ENCODE assay signal across 12 mouse cellular contexts in the genomic region with DNA sequence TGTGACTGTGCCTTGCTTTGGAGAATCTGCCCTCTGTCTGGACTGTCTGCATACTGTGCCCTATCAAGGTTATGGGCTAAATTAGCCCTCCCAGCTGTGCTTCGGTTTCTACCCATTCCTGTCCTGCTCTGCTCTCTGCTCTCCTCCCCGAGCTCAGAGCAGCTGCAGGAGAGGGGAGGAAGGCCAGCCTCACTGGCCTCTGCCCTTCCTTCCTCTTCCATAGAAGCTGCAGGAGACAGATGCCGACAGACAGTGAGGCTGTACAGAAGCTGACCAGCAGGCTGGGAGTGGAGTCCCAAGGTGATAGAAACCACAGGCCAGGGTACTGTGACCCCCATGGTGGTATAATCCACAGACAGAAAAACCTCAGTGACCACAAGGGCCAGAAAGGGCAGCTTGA.
DNase-seq lines count a peak whose midpoint lies in the region; ATAC-seq and TF ChIP-seq lines count a peak whose summit lies in the region.
"Had no signal": no experiment of that assay in that cellular context is flagged by ENCODE, and none has a peak within 500 bp of the region (broad histone marks: within the 10 kb centered on the region; RNA-seq: fewer than 3 reads in every experiment).

No protein-coding gene starts in this region.

- H3K9ac ChIP-seq in liver, embryonic 14.5 days (replicated peaks): no peak overlapping the region
- no peak overlapping the region for H3K9ac ChIP-seq in liver, embryonic 15.5 days
- H3K9ac ChIP-seq in hindbrain, postnatal 0 days (replicated peaks; ENCODE audit: low read length): no peak overlapping the region
- H3K9ac ChIP-seq: lung, embryonic 15.5 days; midbrain, embryonic 12.5 days; neural tube, embryonic 12.5 days had no signal

- H3K27me3 ChIP-seq in liver, embryonic 14.5 days (ENCODE audit: control insufficient read depth, insufficient read depth, low read length): no peaks in the 10 kb centered on the region
- H3K27me3 ChIP-seq in kidney, adult 2 months (replicated peaks; ENCODE audit: control insufficient read depth, insufficient read depth, low read length): no peaks in the 10 kb centered on the region
- H3K27me3 ChIP-seq in liver, embryonic 15.5 days: no peaks in the 10 kb centered on the region
- H3K27me3 ChIP-seq in hindbrain, postnatal 0 days (ENCODE audit: insufficient read depth, low read length): no peaks in the 10 kb centered on the region
- H3K27me3 ChIP-seq: lung, embryonic 15.5 days; midbrain, embryonic 12.5 days; neural tube, embryonic 12.5 days had no signal

- no peak for TF ChIP-seq EP300 in liver, embryonic 14.5 days (IDR thresholded peaks at IDR 0.05; ENCODE audit: low read depth)

- 13% methylated on average over 3 of the region's 3 CpGs for WGBS in liver, embryonic 14.5 days (ENCODE audit: insufficient replicate concordance)
- 16% methylated on average over 3 of the region's 3 CpGs for WGBS in kidney, adult 2 months
- WGBS in liver, embryonic 15.5 days (ENCODE audit: insufficient replicate concordance): 17% methylated on average over 3 of the region's 3 CpGs
- 71% methylated on average over 3 of the region's 3 CpGs for WGBS in hindbrain, postnatal 0 days

- no peak for TF ChIP-seq POLR2A in kidney, adult 2 months (IDR thresholded peaks at IDR 0.05; ENCODE audit: low read depth, low read length)

- no peak overlapping the region for H3K4me3 ChIP-seq in liver, embryonic 14.5 days (ENCODE audit: insufficient read depth in 1 of 2, low read depth in 2 of 2, low read length in 2 of 2)
- H3K4me3 ChIP-seq in kidney, adult 2 months (ENCODE audit: insufficient read depth, low read depth, low read length): no peak overlapping the region
- H3K4me3 ChIP-seq in liver, embryonic 15.5 days (replicated peaks): no peak overlapping the region
- H3K4me3 ChIP-seq in hindbrain, postnatal 0 days (ENCODE audit: low read length): no peak overlapping the region
- H3K4me3 ChIP-seq: lung, embryonic 15.5 days; midbrain, embryonic 12.5 days; neural tube, embryonic 12.5 days had no signal

- no peak for TF ChIP-seq CTCF in liver, embryonic 14.5 days (IDR thresholded peaks at IDR 0.05; ENCODE audit: low read depth)
- no peak for TF ChIP-seq CTCF in kidney, adult 2 months (conservative IDR thresholded peaks at IDR 0.05; ENCODE audit: insufficient read depth, insufficient read length, low read depth, low read length)
- no peak for TF ChIP-seq CTCF in hindbrain, postnatal 0 days (IDR thresholded peaks at IDR 0.05; ENCODE audit: low read depth)

- peak; percentile 28 for DNase-seq in adrenal gland, postnatal 10 days
- DNase-seq in adrenal gland, postnatal 25 days: no peak
- DNase-seq in liver, embryonic 14.5 days (ENCODE audit: low read depth in 3 of 3, low spot score in 3 of 3): no peak
- DNase-seq in liver: no peak
- peak; percentile 64 for DNase-seq in kidney, adult 2 months
- no peak for DNase-seq in hindbrain, postnatal 0 days (ENCODE audit: low spot score)
- DNase-seq in thymus, adult 18-20 months: no peak

- ATAC-seq in liver, embryonic 14.5 days (ENCODE audit: insufficient read depth): peak; percentile 37; the same call in 1 of the 2 replicates
- ATAC-seq in liver, embryonic 15.5 days (ENCODE audit: insufficient read depth): peak; percentile 28; the same call in 1 of the 2 replicates
- no peak for ATAC-seq in hindbrain, postnatal 0 days

- no peak overlapping the region for H3K4me2 ChIP-seq in liver, embryonic 14.5 days (ENCODE audit: low read depth)
- H3K4me2 ChIP-seq in liver, embryonic 15.5 days: no peak overlapping the region
- no peak overlapping the region for H3K4me2 ChIP-seq in hindbrain, postnatal 0 days (ENCODE audit: low read depth, low read length)
- H3K4me2 ChIP-seq: lung, embryonic 15.5 days; midbrain, embryonic 12.5 days; neural tube, embryonic 12.5 days had no signal

- H3K4me1 ChIP-seq in liver, embryonic 14.5 days (replicated peaks; ENCODE audit: control insufficient read depth in 2 of 2, insufficient read depth in 2 of 2, low read length in 1 of 2): peaks cover 0 to 2% of the 10 kb centered on the region in 2 experiments; a peak in 2 of 4 replicates
- peaks cover 4% of the 10 kb centered on the region; the same call in 1 of the 2 replicates for H3K4me1 ChIP-seq in kidney, adult 2 months (ENCODE audit: control insufficient read depth, insufficient read depth, low read length)
- no peaks in the 10 kb centered on the region for H3K4me1 ChIP-seq in liver, embryonic 15.5 days (replicated peaks)
- H3K4me1 ChIP-seq in hindbrain, postnatal 0 days (ENCODE audit: insufficient read depth, low read length): 0 out of 2 replicates have a peak, but pooled peaks cover 4% of the 10 kb centered on the region
- H3K4me1 ChIP-seq: lung, embryonic 15.5 days; neural tube, embryonic 12.5 days had no signal

- H3K36me3 ChIP-seq in liver, embryonic 14.5 days (replicated peaks; ENCODE audit: control insufficient read depth, insufficient read depth, low read depth): no peaks in the 10 kb centered on the region
- H3K36me3 ChIP-seq in kidney, adult 2 months (ENCODE audit: control insufficient read depth, insufficient read depth, low read length): no peaks in the 10 kb centered on the region
- no peaks in the 10 kb centered on the region for H3K36me3 ChIP-seq in liver, embryonic 15.5 days (replicated peaks)
- no peaks in the 10 kb centered on the region for H3K36me3 ChIP-seq in hindbrain, postnatal 0 days (ENCODE audit: insufficient read depth, low read length)
- H3K36me3 ChIP-seq: lung, embryonic 15.5 days; midbrain, embryonic 12.5 days; neural tube, embryonic 12.5 days had no signal

- H3K9me3 ChIP-seq in liver, embryonic 14.5 days (ENCODE audit: control insufficient read depth, low read length): no peaks in the 10 kb centered on the region
- H3K9me3 ChIP-seq in liver, embryonic 15.5 days (replicated peaks): no peaks in the 10 kb centered on the region
- no peaks in the 10 kb centered on the region for H3K9me3 ChIP-seq in hindbrain, postnatal 0 days (ENCODE audit: low read length)
- H3K9me3 ChIP-seq: G1E; lung, embryonic 15.5 days; midbrain, embryonic 12.5 days; neural tube, embryonic 12.5 days had no signal

- H3K27ac ChIP-seq in liver, embryonic 14.5 days: no peak overlapping the region
- peak overlapping the region; percentile 43 for H3K27ac ChIP-seq in kidney, adult 2 months (ENCODE audit: insufficient read depth, low read depth, low read length)
- H3K27ac ChIP-seq in liver, embryonic 15.5 days (replicated peaks): no peak overlapping the region
- no peak overlapping the region for H3K27ac ChIP-seq in hindbrain, postnatal 0 days
- H3K27ac ChIP-seq: lung, embryonic 15.5 days; midbrain, embryonic 12.5 days; neural tube, embryonic 12.5 days had no signal

Comparison
In these comparisons a context has a peak if more than half of its experiments do, and no peak if none do; other contexts are left out.
1. DNase-seq: peak in adrenal gland, postnatal 10 days (single experiment) and kidney, adult 2 months (single experiment); none in adrenal gland, postnatal 25 days (single experiment), liver, embryonic 14.5 days (0 of 3), liver (single experiment), hindbrain, postnatal 0 days (single experiment) and thymus, adult 18-20 months (0 of 2).